Mouse (Mus musculus): Measurements from ENCODE around the gene Jarid2. TPM values are rescaled to one million over a fixed set of nuclear protein-coding genes. Genes with fewer than 3 reads are reported as not detected.

The Jarid2 gene
- polyA plus RNA-seq, 1 experiment from 2014 or later = 20.5 TPM

DNA sequence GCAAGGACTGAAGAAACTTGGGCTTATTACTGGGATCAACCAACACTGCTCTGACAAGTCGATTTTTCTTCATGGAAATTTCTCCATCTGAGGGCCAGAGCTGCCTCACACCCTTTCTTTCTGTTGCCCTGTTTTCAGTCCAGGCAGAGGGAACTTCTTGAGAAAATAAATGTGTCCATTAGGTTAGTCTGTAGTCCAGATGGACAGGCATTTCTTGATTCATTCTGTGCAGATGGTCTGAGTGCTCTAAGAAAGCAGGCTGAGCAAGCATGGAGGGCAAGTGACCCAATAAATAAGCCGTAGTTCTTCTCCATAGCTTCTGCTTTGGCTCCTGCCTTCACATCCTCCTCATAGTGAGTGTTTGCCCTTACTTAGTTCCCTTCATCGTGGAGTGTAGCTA is 46.1 kb downstream of the Jarid2 start:
- no peak for DNase-seq (ENCODE audit: low spot score)

DNA sequence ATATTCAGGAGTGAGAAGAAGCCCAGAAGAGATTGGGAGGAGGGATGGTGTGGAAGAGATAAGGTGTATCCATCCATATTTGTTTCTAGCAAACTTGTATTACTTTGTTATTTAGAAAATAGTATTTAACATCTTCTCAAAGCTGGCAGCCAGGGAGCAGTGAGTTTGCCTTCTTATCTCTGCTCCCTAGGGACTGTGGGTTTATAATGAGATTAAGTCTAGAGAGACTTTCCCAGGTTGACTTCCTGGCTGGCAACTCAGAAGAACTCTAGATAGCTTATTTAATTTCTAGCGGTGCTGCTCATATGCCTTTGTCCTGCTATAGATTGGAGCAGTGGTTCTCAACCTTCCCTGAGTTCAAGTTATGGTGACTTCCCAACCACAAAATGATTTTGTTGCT is 51.2 kb downstream of the Jarid2 start:
- DNase-seq (ENCODE audit: low spot score) = no peak

GRCm38 (mm10) chr13:44781126-44781525 is 51.9 kb downstream of the Jarid2 start:
- DNase-seq (ENCODE audit: low spot score) = no peak

- no peak for DNase-seq (ENCODE audit: low spot score)
Observed at GRCm38 (mm10) chr13:44784551-44784950, 55.3 kb downstream of the Jarid2 start.

- DNase-seq (ENCODE audit: low spot score) = peak; percentile 29
Observed at GRCm38 (mm10) chr13:44786291-44786690, 57.0 kb downstream of the Jarid2 start.

DNA sequence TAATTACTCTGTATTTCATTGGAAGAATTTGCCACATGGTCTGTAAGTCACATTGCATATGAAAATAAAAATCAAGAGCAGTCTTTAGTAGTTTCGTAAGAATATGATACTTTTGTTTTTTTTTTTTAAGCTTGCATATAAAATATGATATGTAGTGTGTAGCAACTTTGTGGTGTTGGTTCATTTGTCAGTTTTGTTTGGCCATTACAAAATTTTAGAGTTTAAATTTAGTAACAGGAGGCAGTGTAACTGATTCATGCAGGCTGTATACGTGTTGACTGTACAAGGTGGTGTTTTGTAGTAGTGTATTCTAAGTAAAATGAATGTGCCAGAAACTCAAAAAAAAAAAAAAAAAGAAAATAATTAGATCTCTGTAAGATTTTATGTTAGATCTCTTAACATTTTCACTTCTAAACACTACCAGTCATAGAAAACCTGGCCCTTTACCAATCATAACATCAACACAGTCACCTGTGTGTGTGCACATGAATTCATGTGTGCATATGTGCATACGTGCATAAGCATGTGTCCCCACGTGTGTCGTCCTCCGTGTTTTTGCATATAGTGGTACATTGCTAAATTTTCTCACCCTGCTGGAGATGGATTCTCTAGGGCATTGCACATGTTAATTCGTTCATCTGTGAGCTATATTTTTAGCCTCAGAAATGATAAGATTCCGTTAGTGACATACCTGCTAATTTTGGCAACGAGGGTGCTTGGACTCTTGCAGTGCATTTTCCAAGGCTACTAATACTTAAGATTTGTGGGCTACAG is 59.3 kb downstream of the Jarid2 start:
- DNase-seq (ENCODE audit: low spot score) = no peak

DNA sequence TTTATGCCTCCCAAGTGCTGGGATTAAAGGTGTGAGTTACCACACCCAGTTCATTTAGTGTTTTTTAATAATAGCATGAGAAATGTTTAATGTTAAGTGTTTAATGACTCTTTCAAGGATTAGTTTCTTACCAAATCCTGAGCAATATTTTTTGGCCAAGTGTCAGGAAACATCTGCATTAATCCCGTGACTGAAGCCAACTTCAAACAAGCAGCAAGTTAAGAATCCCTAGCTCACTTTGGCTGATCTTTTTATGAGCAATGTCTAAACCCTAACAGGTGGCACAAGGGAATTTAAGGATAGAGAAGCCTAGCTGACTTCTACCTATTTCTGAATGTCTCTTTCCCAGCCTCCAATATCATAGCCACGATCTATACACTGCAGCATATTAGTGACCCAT is 60.7 kb downstream of the Jarid2 start:
- no peak for DNase-seq (ENCODE audit: low spot score)

GRCm38 (mm10) chr13:44792361-44792892 is 63.2 kb downstream of the Jarid2 start:
- no peak for DNase-seq (ENCODE audit: low spot score)

DNA sequence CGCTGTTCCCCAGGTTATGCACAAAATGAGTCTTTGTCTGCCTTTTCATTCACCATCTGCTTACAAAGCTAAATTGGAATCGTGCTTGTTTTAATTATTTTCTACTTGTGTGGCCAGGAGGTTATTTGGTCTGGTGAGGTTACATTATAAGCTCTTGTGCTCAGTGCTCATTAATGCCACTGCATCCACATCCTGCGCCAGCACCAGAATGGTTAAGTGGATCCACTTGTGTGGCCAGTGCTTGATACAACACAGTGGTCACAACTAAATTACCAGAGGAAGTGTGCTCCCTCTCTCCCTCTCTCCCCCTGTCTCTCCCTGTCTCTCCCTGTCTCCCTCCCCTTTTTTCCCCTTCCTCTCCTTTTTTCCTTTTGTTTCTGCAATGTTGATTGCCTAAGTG is 66.6 kb downstream of the Jarid2 start:
- DNase-seq (ENCODE audit: low spot score) = no peak

GRCm38 (mm10) chr13:44796775-44797174 is 67.5 kb downstream of the Jarid2 start:
- DNase-seq (ENCODE audit: low spot score) = no peak

GRCm38 (mm10) chr13:44798280-44798679 is 69.0 kb downstream of the Jarid2 start:
- no peak for DNase-seq (ENCODE audit: low spot score)

DNA sequence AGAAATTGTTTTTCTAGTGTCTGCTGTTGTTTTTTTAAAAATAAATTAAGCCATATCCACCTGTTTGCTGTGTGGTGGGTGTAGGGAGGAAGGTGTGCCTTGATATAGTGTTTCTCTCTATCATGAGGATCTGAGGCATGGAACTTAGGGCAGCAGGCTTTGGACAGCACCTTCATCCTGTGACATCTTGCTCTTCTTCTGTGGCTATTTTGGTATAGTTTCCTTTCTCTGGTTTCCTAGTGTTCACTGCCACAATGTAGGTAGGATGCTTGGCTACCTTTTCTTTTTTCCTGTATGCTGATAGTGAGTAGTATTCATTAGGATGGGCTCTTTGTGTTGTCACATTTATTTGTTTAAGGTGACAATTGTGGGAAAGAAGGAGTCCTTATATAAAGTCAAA is 69.9 kb downstream of the Jarid2 start:
- DNase-seq (ENCODE audit: low spot score) = no peak

DNA sequence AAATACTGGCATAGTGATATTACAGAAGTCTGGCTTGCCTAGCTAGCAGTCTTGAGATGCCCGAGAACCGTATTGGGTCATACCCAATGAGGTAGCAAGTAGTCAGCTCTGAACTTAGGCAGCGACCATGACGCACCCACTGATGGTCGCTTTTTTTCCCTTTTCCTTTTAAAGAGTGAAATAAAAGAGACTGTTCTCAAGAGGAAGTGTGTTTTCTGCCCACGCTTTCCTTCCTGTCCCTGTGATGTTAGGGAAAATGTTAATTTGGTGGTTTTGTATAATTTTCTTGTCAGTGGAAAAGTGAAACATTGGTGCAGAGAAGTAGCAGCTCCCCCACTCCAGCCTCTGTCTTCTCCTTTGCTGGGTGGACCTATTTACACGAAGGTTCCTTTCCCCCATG is 70.8 kb downstream of the Jarid2 start:
- peak; percentile 60 for DNase-seq (ENCODE audit: low spot score)

- peak; percentile 54 for DNase-seq (ENCODE audit: low spot score)
Observed at GRCm38 (mm10) chr13:44804876-44805275, 75.6 kb downstream of the Jarid2 start.

GRCm38 (mm10) chr13:44808307-44808706 is 79.0 kb downstream of the Jarid2 start:
- no peak for DNase-seq (ENCODE audit: low spot score)

DNA sequence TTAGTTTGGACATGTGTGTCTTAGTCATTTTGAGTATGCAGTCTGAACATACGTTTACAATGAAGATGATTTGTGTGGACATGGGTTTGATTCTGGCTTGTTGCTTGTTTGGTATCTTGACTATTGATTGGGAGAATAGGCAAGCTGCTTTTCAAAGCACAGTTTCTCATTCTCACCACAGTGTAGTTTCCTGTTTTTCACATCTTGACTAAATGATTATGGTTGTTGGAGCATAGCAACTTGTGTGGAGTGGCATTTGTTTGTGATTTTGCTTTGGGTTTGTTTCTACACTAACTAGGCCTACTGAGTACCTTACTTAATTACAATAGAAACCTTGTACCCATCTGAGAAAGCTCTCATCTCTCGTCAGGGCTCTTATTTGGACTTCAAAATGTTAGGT is 81.7 kb downstream of the Jarid2 start:
- DNase-seq (ENCODE audit: low spot score) = no peak

- no peak for DNase-seq (ENCODE audit: low spot score)
Observed at GRCm38 (mm10) chr13:44811601-44812000, 82.3 kb downstream of the Jarid2 start.

GRCm38 (mm10) chr13:44812381-44812780 is 83.1 kb downstream of the Jarid2 start:
- no peak for DNase-seq (ENCODE audit: low spot score)

DNA sequence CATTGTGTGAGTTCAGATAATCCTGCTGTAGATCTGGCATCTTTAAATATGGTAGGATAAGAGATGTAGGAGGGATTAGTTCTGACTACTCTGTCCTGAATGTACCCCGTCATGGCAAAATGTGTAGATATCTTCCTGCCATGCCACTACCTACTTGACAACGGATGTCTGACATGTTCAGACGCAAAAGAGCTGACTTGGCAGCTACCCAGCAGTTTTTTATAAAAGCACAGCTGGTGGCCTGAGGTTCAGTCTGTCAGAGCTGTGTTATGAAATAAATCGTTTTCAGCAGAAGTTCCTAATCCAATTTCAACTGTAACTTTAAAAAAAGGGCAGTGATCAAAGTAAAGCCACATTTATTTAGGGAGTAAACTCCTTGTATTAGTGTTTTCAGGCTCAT is 90.1 kb downstream of the Jarid2 start:
- DNase-seq (ENCODE audit: low spot score) = peak; percentile 62

DNA sequence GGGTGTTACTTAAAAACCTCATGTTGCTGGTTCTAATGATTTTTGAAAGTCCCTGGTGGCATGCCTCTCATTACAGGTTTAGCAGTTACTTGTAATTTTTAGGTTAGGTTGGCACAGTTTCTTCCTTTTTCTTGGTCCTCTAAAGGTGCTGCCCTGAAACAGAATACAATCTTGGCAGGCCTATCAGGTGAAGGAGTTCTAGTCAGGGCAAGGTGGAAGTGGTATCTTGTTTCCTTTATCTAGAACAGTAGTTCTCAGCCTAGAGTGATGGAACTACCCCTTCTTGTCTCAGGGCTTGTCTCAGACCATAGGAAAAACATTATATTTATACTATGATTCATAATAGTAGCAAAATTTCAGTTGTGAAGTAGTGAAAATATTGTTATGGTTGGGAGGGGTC is 93.3 kb downstream of the Jarid2 start:
- DNase-seq (ENCODE audit: low spot score) = no peak

- no peak for DNase-seq (ENCODE audit: low spot score)
Observed at GRCm38 (mm10) chr13:44828903-44829302, 99.6 kb downstream of the Jarid2 start.

GRCm38 (mm10) chr13:44832104-44832503 is 102.8 kb downstream of the Jarid2 start:
- DNase-seq (ENCODE audit: low spot score) = no peak

DNA sequence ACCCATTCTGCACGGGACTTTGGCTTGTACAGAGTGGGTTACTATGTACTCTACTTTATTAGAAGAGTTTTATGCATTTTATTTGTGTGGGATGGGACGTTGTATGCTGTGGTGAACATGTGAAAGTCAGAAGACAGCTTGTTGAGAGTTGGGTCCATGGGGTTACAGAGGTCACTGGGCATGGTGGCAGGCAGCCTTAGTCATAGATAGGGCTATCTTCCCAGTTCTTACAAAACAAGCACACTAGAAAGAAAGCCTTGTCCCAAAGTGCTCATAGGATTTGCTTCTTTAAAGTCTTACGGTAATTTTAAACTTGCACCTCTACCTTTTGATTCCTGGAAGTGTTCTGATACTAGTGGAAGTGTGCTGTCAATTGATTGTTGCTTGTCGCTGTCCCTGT is 103.6 kb downstream of the Jarid2 start:
- no peak for DNase-seq (ENCODE audit: low spot score)

All from thymus, postnatal 0 days (tissue).